Mouse (Mus musculus): ENCODE data around the gene Ensa.
A peak's percentile ranks its signal among the peaks of the same experiment; 100 is the strongest.

DNA sequence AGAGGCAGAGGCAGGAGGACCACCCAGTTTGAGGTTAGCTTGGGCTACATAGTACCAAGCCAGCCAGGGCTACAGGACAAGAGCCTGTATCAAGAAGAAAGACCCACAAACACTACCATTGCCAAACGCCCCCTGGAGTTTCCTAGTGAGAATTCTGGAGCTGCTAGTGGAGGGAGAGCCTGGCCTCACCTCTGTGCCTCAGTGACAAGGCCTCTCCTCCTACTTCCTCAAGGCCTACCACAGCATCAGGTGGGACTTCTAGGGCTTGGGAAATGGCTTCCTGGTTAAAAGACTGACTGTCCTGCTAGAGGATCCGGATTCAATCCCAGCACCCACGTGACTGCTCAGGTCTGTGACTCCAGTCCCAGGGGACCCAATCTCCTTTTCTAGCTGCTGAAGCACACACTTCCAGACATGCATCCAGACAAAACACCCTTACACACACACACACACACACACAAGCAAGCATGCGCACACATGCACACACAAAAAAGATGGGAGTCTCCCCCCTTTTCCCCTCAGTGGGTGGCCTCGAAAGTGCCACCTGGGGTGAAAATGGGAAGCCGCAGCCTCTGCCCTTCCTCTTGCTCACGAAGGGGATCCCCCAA is 27.5 kb downstream of the Ensa start:
- 0 out of 2 replicates have a peak, but pooled peaks have one; percentile 15 for TF ChIP-seq CTCF (IDR thresholded peaks at IDR 0.05; ENCODE audit: extremely low read depth, insufficient read length, insufficient replicate concordance, low read depth, low read length)
- TF ChIP-seq POLR2A (IDR thresholded peaks at IDR 0.05; ENCODE audit: low read depth, low read length): no peak
